Comparison of ENCODE assay signal across 8 mouse cellular contexts in genomic region chr7:80860227-80860626, GRCm38 (mm10). TPM values are rescaled to one million over a fixed set of nuclear protein-coding genes. Genes with fewer than 3 reads are reported as not detected.
DNase-seq lines count a peak whose midpoint lies in the region; ATAC-seq lines count a peak whose summit lies in the region.

No protein-coding gene starts in this region.

- peaks cover 38% of the 10 kb centered on the region for H3K4me1 ChIP-seq in heart, embryonic 12.5 days (replicated peaks)
- peaks cover 12% of the 10 kb centered on the region; the same call in 1 of the 2 replicates for H3K4me1 ChIP-seq in kidney, embryonic 14.5 days (ENCODE audit: control insufficient read depth, insufficient read depth, low read length)

- H3K36me3 ChIP-seq in heart, embryonic 12.5 days, result peaks cover 19% of the 10 kb centered on the region
- H3K36me3 ChIP-seq in kidney, embryonic 14.5 days (ENCODE audit: control insufficient read depth, insufficient read depth, low read length), result peaks cover 21% of the 10 kb centered on the region

- H3K9me3 ChIP-seq in heart, embryonic 12.5 days (replicated peaks), result no peaks in the 10 kb centered on the region
- no peaks in the 10 kb centered on the region for H3K9me3 ChIP-seq in kidney, embryonic 14.5 days (ENCODE audit: control insufficient read depth, low read length)

- H3K27me3 ChIP-seq in heart, embryonic 12.5 days (replicated peaks), result no peaks in the 10 kb centered on the region
- no peaks in the 10 kb centered on the region for H3K27me3 ChIP-seq in kidney, embryonic 14.5 days (ENCODE audit: control insufficient read depth, insufficient read depth, low read length)

- DNase-seq in CD8-positive naive resting alpha-beta T cell, adult 2 months (ENCODE audit: low read depth in 2 of 2, low spot score in 2 of 2), result peak; percentile 56 to 74
- DNase-seq in embryo, embryonic 10.5 days (ENCODE audit: low spot score), result peak; percentile 90
- DNase-seq in lung, postnatal 10 days, result peak; percentile 81
- DNase-seq in ovary, postnatal 36 days (ENCODE audit: low spot score), result peak; percentile 63
- peak; percentile 59 for DNase-seq in yolk sac, embryonic 10.5 days (ENCODE audit: low spot score)

- H3K9ac ChIP-seq in heart, embryonic 12.5 days, result peak overlapping the region; percentile 59
- H3K9ac ChIP-seq in kidney, embryonic 14.5 days (ENCODE audit: low read depth, low read length), result peak overlapping the region; percentile 90

- H3K4me3 ChIP-seq in heart, embryonic 12.5 days, result peak overlapping the region; percentile 64
- H3K4me3 ChIP-seq in kidney, embryonic 14.5 days (ENCODE audit: low read length), result peak overlapping the region; percentile 91

- no peak overlapping the region for H3K27ac ChIP-seq in heart, embryonic 12.5 days (ENCODE audit: poor library complexity, severe bottlenecking)
- H3K27ac ChIP-seq in kidney, embryonic 14.5 days (ENCODE audit: low read depth, low read length), result no peak overlapping the region

- peak; percentile 34 for ATAC-seq in activated CD4-positive, CD25-positive, alpha-beta regulatory T cell, adult 4 months
- peak; percentile 70 for ATAC-seq in heart, embryonic 12.5 days (ENCODE audit: insufficient number of reproducible peaks, low FRiP score)
- ATAC-seq in kidney, embryonic 14.5 days (ENCODE audit: low FRiP score, low TSS enrichment), result peak; percentile 54; the same call in 1 of the 2 replicates

- under 1% methylated on average over 13 of the region's 13 CpGs for WGBS in heart, embryonic 12.5 days
- WGBS in kidney, embryonic 14.5 days, result under 1% methylated on average over 13 of the region's 13 CpGs

- H3K4me2 ChIP-seq in heart, embryonic 12.5 days, result peak overlapping the region; percentile 74
- peak overlapping the region; percentile 85 for H3K4me2 ChIP-seq in kidney, embryonic 14.5 days (replicated peaks; ENCODE audit: low read depth, low read length)

RNA-seq across cellular contexts. Expression of gene Zscan2, which starts 0.5 kb away (rescaled TPM):
- polyA plus RNA-seq in activated CD4-positive, CD25-positive, alpha-beta regulatory T cell, adult 4 months (2017; shearing (Covaris generic)), result 1 to 10 TPM; 3.0 to 3.3 TPM
- 2.0 and 2.4 TPM in 2 replicates for polyA plus RNA-seq in heart, embryonic 12.5 days (2016; fragmentation: Nextera tagmentation; extraction: Ambion mirVana)
- polyA plus RNA-seq in kidney, embryonic 14.5 days (2014; fragmentation: Nextera tagmentation; extraction: Ambion mirVana), result 2.8 and 4.0 TPM in 2 replicates

RNA-seq across cellular contexts. Expression of gene Iqgap1, which starts 34.5 kb away (rescaled TPM):
- 100 to 1,000 TPM; 203 to 267 TPM for polyA plus RNA-seq in activated CD4-positive, CD25-positive, alpha-beta regulatory T cell, adult 4 months (2017; shearing (Covaris generic))
- polyA plus RNA-seq in heart, embryonic 12.5 days (2016; fragmentation: Nextera tagmentation; extraction: Ambion mirVana), result 41.3 and 42.0 TPM in 2 replicates
- polyA plus RNA-seq in kidney, embryonic 14.5 days (2014; fragmentation: Nextera tagmentation; extraction: Ambion mirVana), result 61.0 and 110 TPM in 2 replicates

RNA-seq across cellular contexts. Expression of gene Wdr73, which starts 40.8 kb away (rescaled TPM):
- polyA plus RNA-seq in activated CD4-positive, CD25-positive, alpha-beta regulatory T cell, adult 4 months (2017; shearing (Covaris generic)), result 10 to 100 TPM; 22.5 to 27.1 TPM
- polyA plus RNA-seq in heart, embryonic 12.5 days (2016; fragmentation: Nextera tagmentation; extraction: Ambion mirVana), result 18.8 and 19.9 TPM in 2 replicates
- 32.7 and 38.1 TPM in 2 replicates for polyA plus RNA-seq in kidney, embryonic 14.5 days (2014; fragmentation: Nextera tagmentation; extraction: Ambion mirVana)

RNA-seq across cellular contexts. Expression of gene Nmb, which starts 44.6 kb away (rescaled TPM):
- 10 to 100 TPM; 58.7 to 67.5 TPM for polyA plus RNA-seq in activated CD4-positive, CD25-positive, alpha-beta regulatory T cell, adult 4 months (2017; shearing (Covaris generic))
- polyA plus RNA-seq in heart, embryonic 12.5 days (2016; fragmentation: Nextera tagmentation; extraction: Ambion mirVana), result 3.6 and 3.7 TPM in 2 replicates
- polyA plus RNA-seq in kidney, embryonic 14.5 days (2014; fragmentation: Nextera tagmentation; extraction: Ambion mirVana), result 9.4 and 14.3 TPM in 2 replicates
